Mouse (Mus musculus) limb, embryonic 12.5 days (tissue): ENCODE results near the gene Mettl1. TPM values are rescaled to one million over a fixed set of nuclear protein-coding genes. Genes with fewer than 3 reads are reported as not detected.
"Not testable (repeated sequence)": the region's sequence is repeated elsewhere in the genome, so short reads cannot be mapped to it uniquely, and the experiment has no call there.

Experiments
- ATAC-seq: fragments of 200-750 bp; cut with Nextera tagmentation; 2 replicates; pipeline ENCODE4 v1.8.0; 2017; ENCODE audit warnings: low read depth, moderate TSS enrichment; ENCODE audit not compliant: insufficient number of reproducible peaks, insufficient read depth, low FRiP score, low TSS enrichment
- H3K27ac ChIP-seq: fragments of 300-500 bp; sonication (generic); 2 replicates; pipeline ENCODE4 v1.5.1; 2016; ENCODE audit warnings: mild to moderate bottlenecking, moderate library complexity
- H3K27me3 ChIP-seq: fragments of 300-500 bp; sonication (generic); 2 replicates; pipeline ENCODE4 v1.6.1; 2016; ENCODE audit warnings: mild to moderate bottlenecking, moderate library complexity
- H3K36me3 ChIP-seq: fragments of 300-500 bp; sonication (generic); 2 replicates; pipeline ENCODE4 v1.6.1; 2016; ENCODE audit warnings: mild to moderate bottlenecking, moderate library complexity
- H3K4me1 ChIP-seq: fragments of 300-500 bp; sonication (generic); replicated peaks from 2 replicates; pipeline ENCODE4 v1.6.1; 2016
- H3K4me2 ChIP-seq: fragments of 300-500 bp; sonication (generic); 2 replicates; pipeline ENCODE4 v1.6.1; 2016; ENCODE audit warnings: mild to moderate bottlenecking, moderate library complexity
- H3K4me3 ChIP-seq: fragments of 300-500 bp; sonication (generic); replicated peaks from 2 replicates; pipeline ENCODE4 v1.5.1; 2016; ENCODE audit warnings: mild to moderate bottlenecking
- H3K9ac ChIP-seq: fragments of 300-500 bp; sonication (generic); replicated peaks from 2 replicates; pipeline ENCODE4 v1.6.1; 2016; ENCODE audit warnings: mild to moderate bottlenecking, moderate library complexity
- H3K9me3 ChIP-seq: fragments of 300-500 bp; sonication (generic); 2 replicates; pipeline ENCODE4 v1.6.1; 2016; ENCODE audit warnings: mild to moderate bottlenecking, moderate library complexity
- WGBS: fragments of 180-500 bp; shearing (Covaris S2); methylation state at CpG from one replicate; pipeline ENCODE4 v1.1.7; 2016; 5-methylcytosine and 5-hydroxymethylcytosine counted together
- polyA plus RNA-seq: library from polyadenylated mRNA; unstranded; fragments of >200 nt; fragmentation: Nextera tagmentation; extraction: Ambion mirVana; gene quantifications from 2 replicates; pipeline ENCODE4 v1.2.1, GENCODE M21; 2016

The Mettl1 gene
- polyA plus RNA-seq, 1 experiment from 2014 or later, result 52.5 TPM

GRCm38 (mm10) chr10:127069281-127070189 lies 28.3 kb downstream of the Mettl1 start:
- Histone ChIP-seq H3K9me3 (no peaks in the 10 kb centered on the region), H3K4me2 (peak overlapping the region; percentile 83), H3K4me3 (peak overlapping the region; percentile 64), H3K4me1 (peaks cover 35% of the 10 kb centered on the region), H3K27ac (peak overlapping the region; percentile 90), H3K27me3 (no peaks in the 10 kb centered on the region; the same call in 1 of the 2 replicates), H3K9ac (peak overlapping the region; percentile 63), H3K36me3 (peaks cover 44% of the 10 kb centered on the region)
- WGBS, result 10% methylated on average over 30 of the region's 30 CpGs
- ATAC-seq, result peak; percentile 54

DNA sequence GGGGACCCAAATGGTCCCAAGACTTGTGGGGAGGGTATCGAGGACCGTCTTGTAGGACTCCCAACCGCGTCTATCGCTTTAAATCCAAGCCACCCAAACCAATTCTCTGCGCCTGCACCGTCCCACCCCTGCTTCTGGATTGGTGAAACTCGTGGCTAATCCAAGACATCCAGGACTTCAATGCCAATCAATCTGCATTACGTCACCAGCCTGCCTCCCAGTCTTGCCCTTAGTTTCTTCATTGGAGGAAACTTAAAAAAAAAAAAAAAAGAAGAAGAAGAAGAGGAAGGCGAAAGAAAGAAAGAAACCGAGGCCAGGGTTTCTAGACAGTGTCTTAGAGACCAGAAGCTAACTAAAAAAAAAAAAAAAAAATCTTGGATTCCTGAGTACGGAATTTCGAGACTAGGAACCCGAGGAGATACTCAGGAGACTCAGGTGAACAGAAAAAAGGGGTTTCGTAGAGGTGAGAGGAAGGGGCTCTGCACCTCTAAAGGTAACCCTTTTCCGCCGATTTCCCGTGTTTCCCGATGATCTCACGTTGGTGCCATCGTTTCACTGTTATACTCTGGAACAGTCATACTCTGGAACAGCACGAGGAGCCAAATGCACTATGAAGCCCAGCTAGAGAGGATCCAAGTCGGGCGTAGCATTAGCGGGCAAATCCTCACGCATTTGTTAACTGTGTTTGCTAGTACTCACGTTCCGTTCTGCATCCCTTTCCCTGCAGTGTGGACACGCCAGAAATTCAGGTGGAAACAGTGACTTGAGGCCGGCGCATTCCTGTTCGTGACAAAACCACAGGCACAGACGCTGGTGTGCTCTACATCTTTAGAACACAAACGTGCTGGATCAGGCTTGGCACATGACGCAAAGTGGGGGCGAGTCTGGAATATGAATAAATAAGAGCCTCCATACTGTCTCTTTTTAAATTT lies 29.2 kb downstream of the Mettl1 start, which contains the start of gene Tspan31:
TSS of gene Tspan31 (minus strand) at position 75 of the 932 bp plus-strand sequence.
- H3K4me2 ChIP-seq, result peak within 1 kb of the TSS; percentile 93
- H3K36me3 ChIP-seq, result peaks cover 35% of the 10 kb centered on the region
- peak; percentile 88 for ATAC-seq
- H3K4me3 ChIP-seq, result peak within 1 kb of the TSS; percentile 64
- H3K4me1 ChIP-seq, result peaks cover 27% of the 10 kb centered on the region
- 2% methylated on average over 36 of the region's 36 CpGs for WGBS
- peak within 1 kb of the TSS; percentile 75 for H3K9ac ChIP-seq
- no peaks in the 10 kb centered on the region for H3K9me3 ChIP-seq
- peaks cover 9% of the 10 kb centered on the region for H3K27me3 ChIP-seq
- peak within 1 kb of the TSS; percentile 90 for H3K27ac ChIP-seq

DNA sequence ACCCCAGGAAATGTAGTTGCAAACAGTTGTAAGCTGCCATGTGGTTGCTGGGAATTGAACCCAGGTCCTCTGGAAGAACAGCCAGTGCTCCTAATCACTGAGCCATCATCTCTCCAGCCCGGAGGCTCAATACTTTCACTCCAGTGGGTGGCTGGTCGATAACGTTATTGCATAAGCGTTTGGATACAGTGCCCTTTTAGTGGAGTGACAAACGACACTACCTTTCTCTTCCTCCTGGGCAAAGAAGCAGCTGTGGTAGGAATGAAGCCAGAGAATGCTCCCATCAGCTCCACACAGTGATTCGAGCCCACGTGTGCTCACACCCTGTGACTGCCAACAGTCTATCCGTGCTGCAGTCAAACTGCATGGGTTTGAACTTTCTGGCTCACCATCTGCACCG lies 30.0 kb downstream of the Mettl1 start:
- ATAC-seq, result no peak
- peaks cover 27% of the 10 kb centered on the region for H3K36me3 ChIP-seq
- H3K9ac ChIP-seq, result peak overlapping the region; percentile 75; the same call in 1 of the 2 replicates
- H3K9me3 ChIP-seq, result no peaks in the 10 kb centered on the region
- peak overlapping the region; percentile 93 for H3K4me2 ChIP-seq
- peaks cover 27% of the 10 kb centered on the region for H3K4me1 ChIP-seq
- WGBS, result 78% methylated on average over 9 of the region's 9 CpGs
- peaks cover 16% of the 10 kb centered on the region for H3K27me3 ChIP-seq
- H3K27ac ChIP-seq, result no peak overlapping the region
- peak overlapping the region; percentile 64 for H3K4me3 ChIP-seq

DNA sequence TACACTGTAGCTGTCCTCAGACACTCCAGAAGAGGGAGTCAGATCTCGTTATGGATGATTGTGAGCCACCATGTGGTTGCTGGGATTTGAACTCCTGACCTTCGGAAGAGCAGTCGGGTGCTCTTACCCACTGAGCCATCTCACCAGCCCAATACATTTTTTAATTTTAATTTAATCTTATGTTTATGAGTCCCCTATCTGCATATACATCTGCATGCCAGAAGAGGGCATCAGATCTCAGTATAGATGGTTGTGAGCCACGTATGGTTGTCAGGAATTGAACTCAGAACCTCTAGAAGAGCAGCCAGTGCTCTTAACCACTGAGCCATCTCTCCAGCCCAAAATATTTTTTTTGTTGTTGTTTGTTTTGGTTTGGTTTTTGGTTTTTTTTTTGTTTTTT lies 31.1 kb downstream of the Mettl1 start:
- 87% methylated on average over 4 of the region's 4 CpGs for WGBS
- not testable (repeated sequence) for H3K9ac ChIP-seq, H3K4me2 ChIP-seq, H3K9me3 ChIP-seq, H3K27ac ChIP-seq, ATAC-seq, H3K4me3 ChIP-seq
- Histone ChIP-seq H3K4me1 (peaks cover 23% of the 10 kb centered on the region), H3K36me3 (peaks cover 17% of the 10 kb centered on the region), H3K27me3 (peaks cover 26% of the 10 kb centered on the region)

GRCm38 (mm10) chr10:127072969-127073368 lies 31.8 kb downstream of the Mettl1 start:
- H3K4me1 ChIP-seq, result peaks cover 26% of the 10 kb centered on the region
- not testable (repeated sequence) for H3K9me3 ChIP-seq, H3K36me3 ChIP-seq, H3K9ac ChIP-seq, ATAC-seq, H3K27ac ChIP-seq, H3K4me3 ChIP-seq, H3K4me2 ChIP-seq
- peaks cover 32% of the 10 kb centered on the region for H3K27me3 ChIP-seq
- 93% methylated on average over 2 of the region's 2 CpGs for WGBS

DNA sequence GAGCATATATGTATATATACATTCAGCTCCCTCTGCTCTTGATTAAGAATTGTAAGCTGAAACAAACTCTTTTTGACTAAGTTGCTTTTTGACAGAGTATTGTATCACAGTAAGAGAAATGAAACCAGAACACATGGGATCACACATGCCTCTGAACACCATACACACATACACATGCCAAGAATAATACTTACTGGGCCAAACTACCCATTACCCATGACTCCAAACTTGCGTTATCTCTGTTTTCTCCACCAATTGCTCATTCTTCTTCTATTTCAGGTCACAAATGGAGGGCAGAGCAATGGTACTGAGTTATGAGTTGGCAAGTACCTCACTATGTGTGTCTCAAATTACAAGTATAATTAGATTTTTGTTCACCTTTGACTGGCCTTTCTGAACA lies 32.8 kb downstream of the Mettl1 start:
- Histone ChIP-seq H3K4me1 (peaks cover 23% of the 10 kb centered on the region), H3K36me3 (no peaks in the 10 kb centered on the region), H3K9me3 (no peaks in the 10 kb centered on the region), H3K27ac (no peak overlapping the region), H3K4me2 (no peak overlapping the region), H3K27me3 (peaks cover 42% of the 10 kb centered on the region), H3K9ac (no peak overlapping the region), H3K4me3 (no peak overlapping the region)
- WGBS, result 89% methylated on average over 1 of the region's 1 CpGs
- ATAC-seq, result no peak

DNA sequence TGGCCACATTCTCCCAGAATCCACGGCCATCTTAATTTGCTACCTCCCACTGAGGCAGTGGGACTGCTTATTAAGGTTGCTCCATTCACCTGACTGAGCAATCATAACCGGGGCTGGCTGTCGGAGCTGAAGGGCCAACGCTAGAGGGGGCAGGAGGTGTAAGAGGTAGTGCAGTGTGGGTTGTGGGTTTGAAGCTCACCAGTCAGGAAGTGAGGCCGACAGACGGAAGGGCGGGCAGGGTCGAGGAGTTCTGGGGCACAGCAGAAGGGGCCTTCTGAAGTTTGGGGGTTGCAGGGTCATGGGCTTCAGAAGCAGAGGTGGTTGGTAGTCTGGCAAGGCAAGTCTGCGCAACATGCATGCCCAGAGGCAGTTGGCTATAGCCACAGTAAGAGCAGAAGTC lies 33.9 kb downstream of the Mettl1 start, which contains the start of gene Agap2:
TSS of gene Agap2 (plus strand) at position 205 of the 400 bp plus-strand sequence.
- no peak within 1 kb of the TSS for H3K9ac ChIP-seq
- H3K27me3 ChIP-seq, result peaks cover 53% of the 10 kb centered on the region
- 67% methylated on average over 9 of the region's 9 CpGs for WGBS

DNA sequence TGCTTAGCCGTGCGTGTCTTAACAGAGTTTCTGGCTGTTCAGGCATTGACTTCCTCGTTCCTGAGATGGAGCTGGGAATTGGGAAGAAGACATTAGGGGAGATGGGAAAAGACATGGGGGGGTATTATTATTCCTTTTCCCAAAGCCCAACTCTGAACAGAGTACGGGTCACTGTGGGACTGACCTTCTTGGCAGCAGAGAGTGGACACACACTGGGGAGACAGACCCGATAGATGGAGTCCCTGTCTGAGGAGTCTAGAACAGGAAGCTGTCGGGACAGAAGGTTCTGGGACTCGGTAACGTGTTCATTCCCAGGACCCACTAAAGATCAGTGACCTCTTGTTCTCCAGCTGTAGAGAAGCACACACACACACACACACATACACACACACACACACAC lies 34.4 kb downstream of the Mettl1 start:
- Histone ChIP-seq H3K4me3 (no peak overlapping the region), H3K4me2 (no peak overlapping the region), H3K9ac (no peak overlapping the region), H3K36me3 (no peaks in the 10 kb centered on the region), H3K27me3 (peaks cover 59% of the 10 kb centered on the region), H3K27ac (no peak overlapping the region), H3K9me3 (no peaks in the 10 kb centered on the region), H3K4me1 (peaks cover 36% of the 10 kb centered on the region)
- WGBS, result 71% methylated on average over 8 of the region's 8 CpGs
- no peak for ATAC-seq

More for the DNA sequence above, 33.9 kb downstream of the Mettl1 start, which contains the start of gene Agap2:
- Histone ChIP-seq H3K27ac (no peak within 1 kb of the TSS), H3K4me2 (no peak within 1 kb of the TSS), H3K4me3 (no peak within 1 kb of the TSS), H3K4me1 (peaks cover 31% of the 10 kb centered on the region), H3K9me3 (no peaks in the 10 kb centered on the region), H3K36me3 (no peaks in the 10 kb centered on the region)
- ATAC-seq, result no peak

DNA sequence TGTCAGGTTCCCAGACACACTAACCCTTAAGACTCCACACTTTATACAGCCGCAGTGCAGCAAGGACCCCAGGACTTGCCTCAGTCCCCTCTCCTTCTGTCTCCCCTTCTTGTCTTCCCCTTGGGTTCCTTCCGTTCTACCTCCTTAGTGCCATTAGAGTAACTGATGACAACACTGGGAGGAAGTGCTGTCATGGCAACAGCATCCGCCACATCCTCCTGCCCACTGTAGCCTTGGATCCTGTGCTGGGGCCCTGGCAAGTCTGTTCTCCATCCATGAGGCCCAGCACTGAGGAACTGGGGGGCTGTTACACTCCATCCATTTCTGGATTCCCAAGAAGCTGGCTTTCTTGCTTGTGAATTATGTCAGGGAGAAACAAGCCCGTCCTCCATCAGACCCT lies 34.9 kb downstream of the Mettl1 start:
- 30% methylated on average over 4 of the region's 4 CpGs for WGBS
- ATAC-seq, result no peak
- H3K4me1 ChIP-seq, result peaks cover 36% of the 10 kb centered on the region
- no peak overlapping the region for H3K9ac ChIP-seq
- H3K4me2 ChIP-seq, result no peak overlapping the region
- no peaks in the 10 kb centered on the region for H3K36me3 ChIP-seq
- H3K4me3 ChIP-seq, result no peak overlapping the region
- H3K27ac ChIP-seq, result no peak overlapping the region
- H3K9me3 ChIP-seq, result no peaks in the 10 kb centered on the region
- H3K27me3 ChIP-seq, result peaks cover 64% of the 10 kb centered on the region

GRCm38 (mm10) chr10:127077515-127077914 lies 36.3 kb downstream of the Mettl1 start:
- Histone ChIP-seq H3K27ac (no peak overlapping the region), H3K4me2 (no peak overlapping the region), H3K9ac (no peak overlapping the region), H3K27me3 (peaks cover 78% of the 10 kb centered on the region), H3K36me3 (no peaks in the 10 kb centered on the region), H3K9me3 (no peaks in the 10 kb centered on the region), H3K4me1 (peaks cover 44% of the 10 kb centered on the region), H3K4me3 (no peak overlapping the region)
- 6% methylated on average over 10 of the region's 10 CpGs for WGBS
- ATAC-seq, result no peak
